Mouse (Mus musculus): ENCODE results near the gene Ormdl2. TPM values are rescaled to one million over a fixed set of nuclear protein-coding genes. Genes with fewer than 3 reads are reported as not detected.
A peak's percentile ranks its signal among the peaks of the same experiment; 100 is the strongest.
"Not testable (repeated sequence)": the region's sequence is repeated elsewhere in the genome, so short reads cannot be mapped to it uniquely, and the experiment has no call there.

Gene Ormdl2
- polyA plus RNA-seq, 1 experiment from 2014 or later = 73.0 TPM

DNA sequence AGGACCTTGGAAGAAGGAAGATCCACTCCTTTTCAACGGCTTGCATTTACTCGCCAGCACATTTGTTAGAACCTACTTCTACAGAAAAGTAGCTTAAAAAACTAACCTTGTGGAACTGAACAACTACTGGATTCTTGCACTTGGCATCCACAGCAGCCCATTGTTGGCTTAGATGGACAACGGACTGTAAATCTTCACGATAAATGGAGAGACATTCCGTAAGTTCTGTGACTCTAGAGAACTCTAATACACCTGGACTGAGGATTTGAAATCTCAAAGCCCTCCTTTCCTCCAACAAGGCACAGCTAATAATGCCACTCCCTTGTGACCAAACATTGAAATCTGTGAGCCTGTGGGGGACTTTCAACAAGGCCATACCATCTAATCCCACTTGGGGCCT is 21.8 kb upstream of the Ormdl2 start:
- no peaks in the 10 kb centered on the region for H3K9me3 ChIP-seq (ENCODE audit: control insufficient read depth, low read length)
- H3K9ac ChIP-seq (ENCODE audit: low read length) = no peak overlapping the region
- no peaks in the 10 kb centered on the region for H3K4me1 ChIP-seq (replicated peaks; ENCODE audit: control insufficient read depth, insufficient read depth, low read length)
- H3K27ac ChIP-seq (ENCODE audit: low read depth, low read length) = no peak overlapping the region
- no peak for DNase-seq (ENCODE audit: low spot score)
- H3K4me2 ChIP-seq (ENCODE audit: low read depth, low read length, severe bottlenecking) = no peak overlapping the region
- ATAC-seq (replicated peaks; ENCODE audit: low FRiP score) = no peak
- H3K4me3 ChIP-seq (ENCODE audit: low read depth, low read length) = no peak overlapping the region
- no peaks in the 10 kb centered on the region for H3K27me3 ChIP-seq (ENCODE audit: control insufficient read depth, insufficient read depth, low read length)
- peaks cover 3% of the 10 kb centered on the region; the same call in 1 of the 2 replicates for H3K36me3 ChIP-seq (ENCODE audit: control insufficient read depth, insufficient read depth, low read length)
- 94% methylated on average over 5 of the region's 5 CpGs for WGBS

GRCm38 (mm10) chr10:128840612-128841011 is 19.2 kb upstream of the Ormdl2 start:
- Histone ChIP-seq H3K4me3 (ENCODE audit: low read depth, low read length) (no peak overlapping the region), H3K4me1 (replicated peaks; ENCODE audit: control insufficient read depth, insufficient read depth, low read length) (no peaks in the 10 kb centered on the region), H3K27ac (ENCODE audit: low read depth, low read length) (no peak overlapping the region), H3K27me3 (ENCODE audit: control insufficient read depth, insufficient read depth, low read length) (no peaks in the 10 kb centered on the region), H3K9ac (ENCODE audit: low read length) (no peak overlapping the region), H3K36me3 (ENCODE audit: control insufficient read depth, insufficient read depth, low read length) (no peaks in the 10 kb centered on the region; the same call in 1 of the 2 replicates), H3K9me3 (ENCODE audit: control insufficient read depth, low read length) (no peaks in the 10 kb centered on the region), H3K4me2 (ENCODE audit: low read depth, low read length, severe bottlenecking) (no peak overlapping the region)
- ATAC-seq (replicated peaks; ENCODE audit: low FRiP score) = no peak
- DNase-seq (ENCODE audit: low spot score) = no peak

DNA sequence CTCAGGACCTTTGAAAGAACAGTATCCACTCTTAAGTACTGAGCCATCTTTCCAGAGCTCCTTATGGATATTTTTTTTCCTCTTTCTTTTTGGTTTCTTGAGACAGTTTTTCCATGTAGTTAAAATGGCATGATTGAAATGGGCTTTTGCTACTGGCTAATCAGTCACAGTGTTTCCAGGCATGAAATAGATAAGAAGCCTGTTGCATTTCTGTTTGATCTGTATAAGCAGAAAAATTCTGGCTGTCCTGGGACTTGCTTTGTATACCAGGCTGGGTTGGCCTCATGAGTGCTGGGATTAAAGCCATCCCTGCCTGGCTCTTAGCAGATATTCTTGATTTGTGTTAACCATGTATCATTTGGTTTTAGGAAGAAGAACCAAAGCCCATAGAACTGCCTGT is 18.0 kb upstream of the Ormdl2 start:
- Histone ChIP-seq H3K27me3 (ENCODE audit: control insufficient read depth, insufficient read depth, low read length) (no peaks in the 10 kb centered on the region), H3K9me3 (ENCODE audit: control insufficient read depth, low read length) (no peaks in the 10 kb centered on the region), H3K27ac (ENCODE audit: low read depth, low read length) (no peak overlapping the region), H3K4me3 (ENCODE audit: low read depth, low read length) (no peak overlapping the region), H3K9ac (ENCODE audit: low read length) (no peak overlapping the region), H3K36me3 (ENCODE audit: control insufficient read depth, insufficient read depth, low read length) (no peaks in the 10 kb centered on the region; the same call in 1 of the 2 replicates), H3K4me1 (replicated peaks; ENCODE audit: control insufficient read depth, insufficient read depth, low read length) (no peaks in the 10 kb centered on the region), H3K4me2 (ENCODE audit: low read depth, low read length, severe bottlenecking) (no peak overlapping the region)
- ATAC-seq (replicated peaks; ENCODE audit: low FRiP score) (no peak), DNase-seq (ENCODE audit: low spot score) (no peak)

DNA sequence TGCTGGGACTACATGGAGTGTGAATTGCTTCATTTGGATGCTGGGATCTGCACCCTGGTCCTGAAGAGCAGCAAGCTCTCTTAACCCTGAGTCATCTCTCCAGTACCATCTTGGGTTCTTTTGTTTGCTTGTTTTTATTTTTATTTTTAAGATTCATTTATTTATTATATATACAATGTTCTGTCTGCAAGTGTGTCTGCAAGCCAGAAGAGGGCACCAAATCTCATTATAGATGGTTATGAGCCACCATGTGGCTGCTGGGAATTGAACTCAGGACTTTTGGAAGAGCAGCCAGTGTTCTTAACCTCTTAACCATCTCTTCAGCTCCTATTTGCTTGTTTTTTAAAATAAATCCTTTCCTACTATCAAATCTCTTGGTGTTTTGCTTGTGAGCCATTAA is 16.0 kb upstream of the Ormdl2 start:
- no peak overlapping the region for H3K4me3 ChIP-seq (ENCODE audit: low read depth, low read length)
- H3K9me3 ChIP-seq (ENCODE audit: control insufficient read depth, low read length) = no peaks in the 10 kb centered on the region
- no peak overlapping the region for H3K27ac ChIP-seq (ENCODE audit: low read depth, low read length)
- H3K9ac ChIP-seq (ENCODE audit: low read length) = no peak overlapping the region
- no peaks in the 10 kb centered on the region for H3K4me1 ChIP-seq (replicated peaks; ENCODE audit: control insufficient read depth, insufficient read depth, low read length)
- DNase-seq (ENCODE audit: low spot score) (no peak), ATAC-seq (replicated peaks; ENCODE audit: low FRiP score) (no peak)
- H3K4me2 ChIP-seq (ENCODE audit: low read depth, low read length, severe bottlenecking) = no peak overlapping the region
- H3K27me3 ChIP-seq (ENCODE audit: control insufficient read depth, insufficient read depth, low read length) = no peaks in the 10 kb centered on the region
- H3K36me3 ChIP-seq (ENCODE audit: control insufficient read depth, insufficient read depth, low read length) = peaks cover 3% of the 10 kb centered on the region

DNA sequence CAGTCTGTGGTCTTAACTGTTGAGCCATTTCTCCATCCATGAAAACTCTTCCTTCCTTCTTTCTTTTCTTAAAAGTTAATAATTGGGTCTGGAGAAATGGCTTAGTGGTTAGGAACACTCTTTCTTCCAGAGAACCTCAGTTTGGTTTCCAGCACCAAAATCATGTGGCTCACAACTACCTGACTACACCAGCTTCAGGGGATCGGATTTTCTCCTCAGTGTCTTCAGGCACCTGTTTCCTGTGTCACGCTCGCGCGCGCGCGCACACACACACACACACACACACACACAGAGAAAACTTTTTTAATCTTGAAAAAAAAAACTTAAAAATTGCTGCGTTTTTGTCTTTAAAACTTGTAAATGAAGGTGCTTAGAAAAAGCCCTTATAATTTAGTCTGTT is 2.4 kb upstream of the Ormdl2 start:
- Histone ChIP-seq H3K4me2 (ENCODE audit: low read depth, low read length, severe bottlenecking) (no peak overlapping the region), H3K9me3 (ENCODE audit: control insufficient read depth, low read length) (no peaks in the 10 kb centered on the region), H3K36me3 (ENCODE audit: control insufficient read depth, insufficient read depth, low read length) (no peaks in the 10 kb centered on the region), H3K27me3 (ENCODE audit: control insufficient read depth, insufficient read depth, low read length) (no peaks in the 10 kb centered on the region), H3K9ac (ENCODE audit: low read length) (no peak overlapping the region), H3K4me3 (ENCODE audit: low read depth, low read length) (no peak overlapping the region), H3K4me1 (replicated peaks; ENCODE audit: control insufficient read depth, insufficient read depth, low read length) (no peaks in the 10 kb centered on the region; the same call in 1 of the 2 replicates), H3K27ac (ENCODE audit: low read depth, low read length) (no peak overlapping the region)
- DNase-seq (ENCODE audit: low spot score) (no peak), ATAC-seq (replicated peaks; ENCODE audit: low FRiP score) (no peak)
- 98% methylated on average over 9 of the region's 9 CpGs for WGBS

DNA sequence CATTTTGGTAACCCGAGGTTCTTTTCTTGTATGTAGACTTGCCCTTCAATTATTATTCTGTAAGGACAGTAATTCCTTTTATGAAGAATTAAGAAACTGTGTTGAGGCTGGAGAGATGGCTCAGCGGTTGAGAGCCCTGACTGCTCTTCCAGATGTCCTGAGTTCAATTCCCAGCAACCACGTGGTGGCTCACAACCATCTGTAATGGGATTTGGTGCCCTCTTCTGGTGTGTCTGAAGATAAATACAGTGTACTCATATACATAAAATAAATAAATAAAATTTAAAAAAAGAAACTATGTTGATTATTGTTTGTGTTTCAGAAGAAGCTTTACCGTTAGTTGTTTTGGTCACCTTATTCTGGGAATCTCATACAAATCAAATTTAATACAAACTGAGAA is 1.6 kb upstream of the Ormdl2 start:
- Histone ChIP-seq H3K4me3 (ENCODE audit: low read depth, low read length) (peak overlapping the region; percentile 89), H3K4me2 (ENCODE audit: low read depth, low read length, severe bottlenecking) (peak overlapping the region; percentile 81; the same call in 1 of the 2 replicates)
- not testable (repeated sequence) for H3K27ac ChIP-seq (ENCODE audit: low read depth, low read length); H3K27me3 ChIP-seq (ENCODE audit: control insufficient read depth, insufficient read depth, low read length); H3K9ac ChIP-seq (ENCODE audit: low read length); DNase-seq (ENCODE audit: low spot score); ATAC-seq (replicated peaks; ENCODE audit: low FRiP score); H3K36me3 ChIP-seq (ENCODE audit: control insufficient read depth, insufficient read depth, low read length); H3K4me1 ChIP-seq (replicated peaks; ENCODE audit: control insufficient read depth, insufficient read depth, low read length); H3K9me3 ChIP-seq (ENCODE audit: control insufficient read depth, low read length)
- 76% methylated on average over 4 of the region's 4 CpGs for WGBS

GRCm38 (mm10) chr10:128822135-128822534 is 690 bp upstream of the Ormdl2 start:
- Histone ChIP-seq H3K9ac (ENCODE audit: low read length) (peak overlapping the region; percentile 87), H3K4me2 (ENCODE audit: low read depth, low read length, severe bottlenecking) (peak overlapping the region; percentile 81), H3K36me3 (ENCODE audit: control insufficient read depth, insufficient read depth, low read length) (peaks cover 3% of the 10 kb centered on the region; the same call in 1 of the 2 replicates), H3K4me1 (replicated peaks; ENCODE audit: control insufficient read depth, insufficient read depth, low read length) (no peaks in the 10 kb centered on the region; the same call in 1 of the 2 replicates), H3K9me3 (ENCODE audit: control insufficient read depth, low read length) (no peaks in the 10 kb centered on the region), H3K27ac (ENCODE audit: low read depth, low read length) (peak overlapping the region; percentile 46; the same call in 1 of the 2 replicates), H3K4me3 (ENCODE audit: low read depth, low read length) (peak overlapping the region; percentile 89), H3K27me3 (ENCODE audit: control insufficient read depth, insufficient read depth, low read length) (no peaks in the 10 kb centered on the region)
- DNase-seq (ENCODE audit: low spot score) = no peak
- ATAC-seq (replicated peaks; ENCODE audit: low FRiP score) = peak; percentile 13; the same call in 1 of the 2 replicates
- WGBS = 5% methylated on average over 13 of the region's 13 CpGs

GRCm38 (mm10) chr10:128820217-128820616 is 1.2 kb downstream of the Ormdl2 start:
- DNase-seq (ENCODE audit: low spot score) (no peak), ATAC-seq (replicated peaks; ENCODE audit: low FRiP score) (no peak)
- Histone ChIP-seq H3K4me2 (ENCODE audit: low read depth, low read length, severe bottlenecking) (no peak overlapping the region), H3K9me3 (ENCODE audit: control insufficient read depth, low read length) (no peaks in the 10 kb centered on the region), H3K27ac (ENCODE audit: low read depth, low read length) (no peak overlapping the region), H3K9ac (ENCODE audit: low read length) (no peak overlapping the region), H3K36me3 (ENCODE audit: control insufficient read depth, insufficient read depth, low read length) (peaks cover 11% of the 10 kb centered on the region; the same call in 1 of the 2 replicates), H3K27me3 (ENCODE audit: control insufficient read depth, insufficient read depth, low read length) (no peaks in the 10 kb centered on the region), H3K4me1 (replicated peaks; ENCODE audit: control insufficient read depth, insufficient read depth, low read length) (no peaks in the 10 kb centered on the region; the same call in 1 of the 2 replicates), H3K4me3 (ENCODE audit: low read depth, low read length) (no peak overlapping the region)
- 92% methylated on average over 4 of the region's 4 CpGs for WGBS

DNA sequence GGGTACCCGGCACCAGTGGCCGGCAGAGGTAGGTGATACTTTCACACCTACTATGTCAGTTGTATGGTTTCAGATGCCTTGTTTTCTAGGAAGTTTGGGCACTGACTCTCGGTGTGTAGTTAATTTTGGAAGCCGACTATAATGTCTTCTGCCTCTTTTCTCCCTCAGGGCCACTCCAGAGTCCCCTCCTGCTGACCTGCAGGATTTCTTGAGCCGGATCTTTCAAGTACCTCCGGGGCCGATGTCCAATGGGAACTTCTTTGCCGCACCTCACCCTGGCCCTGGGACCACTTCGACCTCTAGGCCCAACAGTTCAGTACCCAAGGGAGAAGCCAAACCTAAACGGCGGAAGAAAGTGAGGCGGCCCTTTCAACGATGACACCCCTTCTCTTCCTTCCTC is 4.4 kb downstream of the Ormdl2 start, which contains the start of gene Sarnp:
Sarnp (plus strand) TSS at position 301 of the 400 bp plus-strand sequence.
- Histone ChIP-seq H3K9ac (ENCODE audit: low read length) (no peak within 1 kb of the TSS), H3K27me3 (ENCODE audit: control insufficient read depth, insufficient read depth, low read length) (no peaks in the 10 kb centered on the region), H3K4me3 (ENCODE audit: low read depth, low read length) (no peak within 1 kb of the TSS), H3K27ac (ENCODE audit: low read depth, low read length) (no peak within 1 kb of the TSS), H3K4me1 (replicated peaks; ENCODE audit: control insufficient read depth, insufficient read depth, low read length) (no peaks in the 10 kb centered on the region), H3K4me2 (ENCODE audit: low read depth, low read length, severe bottlenecking) (no peak within 1 kb of the TSS), H3K36me3 (ENCODE audit: control insufficient read depth, insufficient read depth, low read length) (peaks cover 17% of the 10 kb centered on the region; the same call in 1 of the 2 replicates), H3K9me3 (ENCODE audit: control insufficient read depth, low read length) (no peaks in the 10 kb centered on the region)
- DNase-seq (ENCODE audit: low spot score) (no peak), ATAC-seq (replicated peaks; ENCODE audit: low FRiP score) (no peak)
- 95% methylated on average over 13 of the region's 13 CpGs for WGBS
